Mouse (Mus musculus) urinary bladder, adult 18-20 months (tissue): ENCODE results near the gene Stn1.

Source experiments
- DNase-seq, 2 experiments: peaks; one replicate each; pipeline ENCODE4 v3.0.0; 2022; ENCODE audit warnings: low spot score in 2 of 2, mixed read lengths in 2 of 2

Stn1 gene

DNA sequence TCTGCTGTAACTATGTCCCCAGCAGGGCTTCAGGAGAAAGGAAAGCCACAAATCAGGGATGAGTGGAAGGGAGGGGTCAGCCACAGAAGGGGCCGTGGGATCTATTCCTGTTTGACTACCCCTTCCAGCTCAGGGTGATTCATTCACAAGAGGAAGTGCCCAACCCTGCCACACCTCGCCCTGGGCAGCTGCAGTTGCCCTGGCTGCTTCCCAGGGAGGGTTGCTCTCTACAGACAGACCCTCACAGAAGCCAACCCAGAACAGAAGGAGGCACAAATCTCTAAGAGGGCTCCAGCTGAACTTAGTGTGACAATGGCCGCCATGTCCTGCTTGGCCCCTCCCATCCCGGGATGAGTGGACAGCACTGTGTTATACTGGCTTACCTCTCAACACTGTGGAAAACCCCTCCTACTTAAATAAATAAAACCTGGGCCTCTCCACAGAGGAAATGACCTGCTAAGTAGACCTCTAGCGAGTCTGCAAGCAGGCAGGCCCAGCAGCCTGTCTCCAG, 28.5 kb downstream of the Stn1 start:
- DNase-seq = peak in 1 of 2 experiments; percentile 75

- no peak for DNase-seq
These were observed 29.1 kb downstream of the Stn1 start for GRCm38 (mm10) chr19:47508191-47508590.

- peak in 1 of 2 experiments; percentile 52 for DNase-seq
These were observed 29.9 kb downstream of the Stn1 start for GRCm38 (mm10) chr19:47507128-47508121.

GRCm38 (mm10) chr19:47503625-47504024, 33.7 kb downstream of the Stn1 start:
- no peak for DNase-seq

DNA sequence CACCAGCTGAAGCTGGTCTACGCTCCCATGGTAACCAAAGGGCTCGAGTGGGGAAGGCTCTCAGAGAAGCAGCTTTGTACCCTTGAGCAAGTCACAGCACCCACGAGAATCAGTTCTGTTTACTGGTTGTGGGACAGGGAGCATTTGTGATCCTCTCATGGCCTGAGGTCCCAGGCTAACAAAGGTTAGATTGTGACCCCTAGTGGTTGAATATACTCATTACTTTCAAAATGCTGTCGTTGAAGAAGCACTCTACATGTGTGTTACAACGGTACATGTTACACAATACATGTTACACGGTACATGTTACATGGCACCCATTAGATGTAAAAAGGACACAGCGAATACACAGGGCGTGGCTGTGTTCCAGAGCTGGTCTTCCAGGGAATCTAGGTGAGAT, 34.7 kb downstream of the Stn1 start:
- no peak for DNase-seq

GRCm38 (mm10) chr19:47500389-47501011, 36.8 kb downstream of the Stn1 start:
- DNase-seq = no peak

GRCm38 (mm10) chr19:47499841-47500240, 37.5 kb downstream of the Stn1 start:
- DNase-seq = no peak

- no peak for DNase-seq
These were observed 38.4 kb downstream of the Stn1 start for GRCm38 (mm10) chr19:47498942-47499341.

GRCm38 (mm10) chr19:47497736-47498135, 39.6 kb downstream of the Stn1 start:
- no peak for DNase-seq

- no peak for DNase-seq
These were observed 40.0 kb downstream of the Stn1 start for GRCm38 (mm10) chr19:47497313-47497712.

- no peak for DNase-seq
These were observed 44.0 kb downstream of the Stn1 start for GRCm38 (mm10) chr19:47493017-47493997.

GRCm38 (mm10) chr19:47492422-47492821, 44.9 kb downstream of the Stn1 start:
- no peak for DNase-seq

DNA sequence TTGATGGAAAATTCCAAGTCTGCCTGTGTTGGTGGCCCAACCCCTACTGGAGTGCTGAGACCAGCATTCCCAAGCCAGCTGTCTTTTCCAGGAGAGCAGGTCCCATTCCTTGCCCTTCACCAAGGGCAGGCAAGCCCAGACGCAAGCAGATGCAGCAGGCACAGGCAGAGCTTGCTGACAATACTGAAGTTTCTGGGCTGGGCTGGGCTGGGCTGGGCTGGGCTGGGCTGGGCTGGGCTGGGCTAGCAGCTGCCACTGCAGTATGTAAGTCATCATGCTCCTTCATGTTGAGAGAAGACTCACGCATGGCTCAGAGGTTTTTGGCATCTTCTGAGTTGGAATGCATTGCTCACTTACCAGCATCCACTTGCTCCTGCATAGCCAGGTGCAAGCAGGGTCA, 45.5 kb downstream of the Stn1 start:
- DNase-seq = no peak

- no peak for DNase-seq
These were observed 48.1 kb downstream of the Stn1 start for GRCm38 (mm10) chr19:47489233-47489632.

GRCm38 (mm10) chr19:47488250-47488649, 49.1 kb downstream of the Stn1 start:
- no peak for DNase-seq

GRCm38 (mm10) chr19:47487572-47487971, 49.7 kb downstream of the Stn1 start:
- no peak for DNase-seq

DNA sequence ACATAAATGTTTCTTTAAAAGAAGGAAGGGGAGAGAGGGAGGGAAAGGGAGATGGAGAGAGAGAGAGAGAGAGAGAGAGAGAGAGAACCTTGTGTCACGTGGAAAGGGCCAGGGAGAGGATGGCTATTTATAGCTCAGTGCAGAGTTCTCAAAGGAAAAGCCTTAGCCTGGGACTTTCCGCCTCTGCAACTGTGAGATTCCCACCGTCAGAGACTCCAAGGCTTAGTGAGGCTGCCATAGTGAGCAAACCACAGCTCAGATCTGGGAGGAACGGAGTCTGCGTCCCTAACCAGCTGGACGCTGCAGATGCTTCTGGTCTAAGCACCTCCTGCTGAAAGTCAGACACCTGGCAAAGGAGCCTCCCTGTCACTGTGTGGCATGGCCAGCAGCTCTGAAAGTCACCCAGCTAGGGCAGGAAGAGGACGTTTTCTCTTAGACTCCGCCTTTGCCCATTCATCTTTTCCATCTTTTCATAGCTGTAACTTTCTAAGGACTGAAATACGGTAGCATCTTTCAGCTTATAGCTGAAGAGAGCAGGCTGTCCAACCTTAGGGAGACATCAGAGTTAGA, 51.2 kb downstream of the Stn1 start:
- no peak for DNase-seq

DNA sequence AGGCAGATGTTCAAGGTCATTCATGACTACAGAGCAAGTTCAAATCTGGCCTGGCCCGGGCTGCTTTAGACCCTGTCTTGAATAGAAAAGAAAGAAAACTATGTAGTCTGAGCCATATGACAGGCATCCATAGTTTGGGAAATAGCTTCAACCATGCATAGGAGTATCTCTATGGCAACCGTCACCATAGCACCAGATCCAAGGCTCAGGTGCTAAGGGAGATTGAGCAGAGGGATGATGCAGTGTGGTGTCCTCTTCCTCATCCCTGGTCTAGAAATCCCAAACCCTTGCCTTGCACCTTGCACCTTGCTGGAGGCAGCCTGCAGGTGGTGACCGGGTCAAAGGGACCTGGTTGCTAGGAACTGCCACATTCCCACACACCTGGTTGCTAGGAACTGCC, 53.2 kb downstream of the Stn1 start:
- DNase-seq = no peak

GRCm38 (mm10) chr19:47483346-47483745, 54.0 kb downstream of the Stn1 start:
- no peak for DNase-seq

DNA sequence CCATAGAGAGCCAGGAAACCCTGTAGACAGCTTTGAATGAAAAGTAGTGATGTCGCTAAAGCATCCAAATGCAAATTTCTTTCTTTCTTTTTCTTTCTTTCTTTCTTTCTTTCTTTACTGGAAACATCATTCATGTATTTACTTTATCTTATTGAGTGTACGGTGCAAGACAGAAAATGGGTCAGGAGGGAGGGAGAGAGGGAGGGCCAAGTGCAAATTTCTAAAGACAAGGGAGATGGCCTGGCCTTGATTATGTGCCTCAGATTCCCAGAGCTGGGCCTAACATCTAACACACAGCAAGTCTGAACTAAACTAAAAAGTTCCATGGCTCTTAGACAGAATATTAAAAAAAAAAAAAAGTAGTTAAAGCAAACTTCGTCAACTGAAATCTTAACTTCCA, 63.9 kb downstream of the Stn1 start:
- no peak for DNase-seq

DNA sequence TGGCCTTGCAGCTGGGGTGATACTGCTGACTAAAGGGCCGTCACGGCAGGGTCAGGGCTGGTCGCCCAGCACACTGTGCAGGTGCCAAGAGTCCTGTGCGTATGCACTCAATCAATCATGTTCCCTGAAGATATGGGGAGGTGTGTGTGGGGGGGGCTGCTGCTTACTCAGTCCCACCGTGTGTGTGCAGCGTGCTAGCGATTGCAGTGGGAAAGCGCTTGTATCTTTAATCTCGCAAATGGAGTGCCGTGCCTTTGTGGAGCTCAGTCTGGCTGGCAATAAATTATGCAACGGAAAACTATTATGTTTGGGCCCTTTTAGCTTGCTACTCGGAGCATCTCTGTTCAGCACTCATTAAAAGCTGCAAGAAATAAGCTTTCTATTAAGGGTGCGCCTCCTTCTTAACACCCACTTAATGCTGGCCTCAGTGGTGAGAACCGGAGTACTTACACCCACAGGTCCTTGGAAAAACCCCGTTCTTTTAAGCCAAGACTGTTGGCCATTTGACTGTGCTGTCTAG, 64.4 kb downstream of the Stn1 start:
- no peak for DNase-seq
